Mouse (Mus musculus): ENCODE measurements at regions not wholly inside any gene's neighbourhood (a gene's known extent, or its start where the extent isn't known, plus 50 kb on each side); places are given as distances from the start of the nearest gene placed in this dataset.

GRCm38 (mm10) chr15:70744239-70744638 lies 3090.1 kb upstream of the Gm6569 start:
- no peak for TF ChIP-seq CTCF (IDR thresholded peaks at IDR 0.05; ENCODE audit: borderline replicate concordance, insufficient read depth, low read length)
- no peak for TF ChIP-seq POLR2A (IDR thresholded peaks at IDR 0.05; ENCODE audit: low read depth, low read length)

Data from embryonic fibroblast, embryonic 13.5 days (primary cell).